Mouse (Mus musculus) embryonic facial prominence, embryonic 14.5 days (tissue): ENCODE data around the gene Rnf144a. TPM values are rescaled to one million over a fixed set of nuclear protein-coding genes. Genes with fewer than 3 reads are reported as not detected.
A peak's percentile ranks its signal among the peaks of the same experiment; 100 is the strongest.

Experiments used
- ATAC-seq: fragments of 200-750 bp; cut with Nextera tagmentation; 2 replicates; pipeline ENCODE4 v1.8.0; 2017; ENCODE audit warnings: low read depth, moderate number of reproducible peaks, moderate TSS enrichment
- DNase-seq: peaks from one replicate; pipeline ENCODE4 v3.0.0-alpha.2; 2015; ENCODE audit warnings: low spot score
- H3K27ac ChIP-seq: fragments of 300-500 bp; sonication (generic); replicated peaks from 2 replicates; pipeline ENCODE4 v1.5.1; 2014; ENCODE audit warnings: low read depth, mild to moderate bottlenecking, low read length, moderate library complexity
- H3K27me3 ChIP-seq: fragments of 300-500 bp; sonication (generic); replicated peaks from 2 replicates; pipeline ENCODE4 v1.6.1; 2014; ENCODE audit warnings: low read length; ENCODE audit not compliant: control insufficient read depth, insufficient read depth
- H3K36me3 ChIP-seq: fragments of 300-500 bp; sonication (generic); 2 replicates; pipeline ENCODE4 v1.6.1; 2014; ENCODE audit warnings: low read length, mixed read lengths; ENCODE audit not compliant: control insufficient read depth, insufficient read depth
- H3K4me1 ChIP-seq: fragments of 300-500 bp; sonication (generic); 2 replicates; pipeline ENCODE4 v1.6.1; 2014; ENCODE audit warnings: antibody characterized with exemption, low read length; ENCODE audit not compliant: control insufficient read depth, insufficient read depth
- H3K4me2 ChIP-seq: fragments of 300-500 bp; sonication (generic); 2 replicates; pipeline ENCODE4 v1.6.1; 2014; ENCODE audit warnings: low read depth, mild to moderate bottlenecking, low read length, moderate library complexity, mixed read lengths
- H3K4me3 ChIP-seq: fragments of 300-500 bp; sonication (generic); 2 replicates; pipeline ENCODE4 v1.5.1; 2014; ENCODE audit warnings: low read depth, mild to moderate bottlenecking, low read length
- H3K9ac ChIP-seq: fragments of 300-500 bp; sonication (generic); 2 replicates; pipeline ENCODE4 v1.6.1; 2014; ENCODE audit warnings: low read depth, mild to moderate bottlenecking, low read length, moderate library complexity, mixed read lengths
- H3K9me3 ChIP-seq: fragments of 300-500 bp; sonication (generic); 2 replicates; pipeline ENCODE4 v1.6.1; 2016; ENCODE audit warnings: low read length; ENCODE audit not compliant: control insufficient read depth
- WGBS: fragments of 180-500 bp; shearing (Covaris S2); extraction: QIAGEN DNeasy Blood & Tissue Kit; methylation state at CpG from one replicate; pipeline ENCODE4 v1.1.7; 2014; 5-methylcytosine and 5-hydroxymethylcytosine counted together
- polyA plus RNA-seq: library from polyadenylated mRNA; unstranded; fragments of >200 nt; fragmentation: Nextera tagmentation; extraction: Ambion mirVana; gene quantifications from 2 replicates; pipeline ENCODE4 v1.2.1, GENCODE M21; 2014

Rnf144a gene
- polyA plus RNA-seq, 1 experiment from 2014 or later: 24.8 TPM

DNA sequence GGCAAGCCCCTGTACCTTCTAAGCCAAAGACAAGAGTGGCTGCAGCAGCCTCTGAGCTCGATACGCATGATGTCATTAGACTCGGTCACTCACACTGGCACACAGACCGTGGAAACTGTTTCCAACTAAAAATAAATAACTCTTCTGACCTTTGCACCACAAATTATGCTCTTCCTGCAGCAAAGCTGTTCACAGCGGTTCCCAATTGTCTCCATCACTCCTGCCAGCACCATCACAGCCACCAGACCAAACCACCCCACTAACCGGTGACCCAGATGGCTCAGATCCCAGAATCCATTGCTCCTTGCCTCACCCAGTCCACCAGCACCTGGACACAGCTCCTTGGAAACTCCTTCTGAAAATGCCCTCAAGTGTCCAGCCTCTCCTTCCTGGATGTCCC lies 27.5 kb downstream of the Rnf144a start:
- Histone ChIP-seq H3K27me3 (no peaks in the 10 kb centered on the region), H3K4me2 (no peak overlapping the region), H3K4me3 (no peak overlapping the region), H3K27ac (no peak overlapping the region), H3K36me3 (peaks cover 56% of the 10 kb centered on the region), H3K9me3 (no peaks in the 10 kb centered on the region), H3K4me1 (peaks cover 13% of the 10 kb centered on the region), H3K9ac (no peak overlapping the region)
- ATAC-seq: no peak
- no peak for DNase-seq
- WGBS: 48% methylated on average over 6 of the region's 6 CpGs

DNA sequence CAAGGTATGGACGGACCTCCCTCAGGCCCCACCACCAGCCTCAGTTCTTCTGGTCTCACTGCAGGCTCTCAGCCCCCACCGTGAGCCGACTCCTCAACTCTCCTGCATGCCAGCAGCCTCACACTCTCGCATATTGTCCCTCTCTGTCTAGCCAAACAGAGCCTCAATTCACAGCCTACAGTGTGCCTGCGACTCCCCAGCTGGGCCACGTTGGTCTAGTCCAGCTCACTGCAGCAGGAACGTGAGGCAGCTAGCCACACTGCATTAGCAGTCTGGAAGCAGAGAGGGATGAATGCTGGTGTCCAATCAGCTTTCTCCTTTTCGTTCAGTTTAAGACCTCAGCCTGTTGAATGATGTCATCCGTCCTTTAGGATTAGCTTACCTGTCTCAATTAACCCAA lies 28.1 kb downstream of the Rnf144a start:
- H3K9me3 ChIP-seq: no peaks in the 10 kb centered on the region
- H3K36me3 ChIP-seq: peaks cover 56% of the 10 kb centered on the region
- no peak overlapping the region for H3K4me2 ChIP-seq
- H3K4me1 ChIP-seq: peaks cover 13% of the 10 kb centered on the region
- H3K27ac ChIP-seq: peak overlapping the region; percentile 74; the same call in 1 of the 2 replicates
- peak; percentile 27; the same call in 1 of the 2 replicates for ATAC-seq
- 57% methylated on average over 9 of the region's 9 CpGs for WGBS
- no peaks in the 10 kb centered on the region for H3K27me3 ChIP-seq
- H3K9ac ChIP-seq: no peak overlapping the region
- no peak overlapping the region for H3K4me3 ChIP-seq
- no peak for DNase-seq

DNA sequence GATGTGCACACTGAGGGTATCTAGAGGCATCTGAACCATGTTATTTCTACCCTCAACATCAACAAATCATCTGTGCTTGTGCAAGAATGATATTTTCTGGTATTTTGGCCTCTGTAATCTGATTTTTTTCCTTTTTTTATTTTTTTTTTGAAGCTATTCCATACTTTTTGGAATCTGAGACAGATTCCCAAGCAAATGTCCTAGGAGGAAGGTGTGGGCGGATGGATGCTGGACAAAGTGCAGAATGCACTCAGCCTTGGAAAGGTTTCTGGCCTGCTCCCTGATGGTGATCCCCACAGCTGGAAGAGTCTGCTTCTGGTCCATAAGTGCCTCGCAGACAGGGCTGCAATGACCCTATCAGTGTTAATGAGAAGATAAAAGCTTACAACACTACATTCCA lies 28.9 kb downstream of the Rnf144a start:
- Histone ChIP-seq H3K27me3 (no peaks in the 10 kb centered on the region), H3K27ac (peak overlapping the region; percentile 74; the same call in 1 of the 2 replicates), H3K36me3 (peaks cover 56% of the 10 kb centered on the region), H3K4me1 (peaks cover 17% of the 10 kb centered on the region), H3K4me3 (no peak overlapping the region), H3K9ac (no peak overlapping the region), H3K9me3 (no peaks in the 10 kb centered on the region), H3K4me2 (no peak overlapping the region)
- ATAC-seq (no peak), DNase-seq (no peak)
- 63% methylated on average over 2 of the region's 2 CpGs for WGBS

DNA sequence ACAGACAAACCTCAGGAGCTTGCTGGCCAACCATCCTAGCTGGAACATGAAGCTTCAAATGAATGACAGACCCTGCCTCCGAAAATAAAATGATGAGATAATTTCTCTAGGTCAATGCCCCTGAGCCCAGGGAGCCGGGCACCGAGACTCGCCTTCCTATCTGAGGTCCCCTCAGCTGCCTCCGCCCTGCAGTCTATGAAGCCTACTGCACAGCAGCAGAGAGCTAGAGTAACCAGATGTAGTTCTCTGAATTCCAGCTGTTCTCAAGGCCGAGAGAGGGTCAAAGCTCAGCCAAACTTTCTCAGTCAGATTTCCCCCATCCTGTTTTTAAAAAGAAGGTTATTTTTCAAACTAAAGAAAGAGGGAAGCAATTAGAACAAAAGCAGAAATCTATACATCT lies 29.3 kb downstream of the Rnf144a start:
- 59% methylated on average over 6 of the region's 6 CpGs for WGBS
- no peak for ATAC-seq
- H3K9ac ChIP-seq: no peak overlapping the region
- no peak overlapping the region for H3K4me3 ChIP-seq
- H3K36me3 ChIP-seq: peaks cover 56% of the 10 kb centered on the region
- H3K9me3 ChIP-seq: no peaks in the 10 kb centered on the region
- peak overlapping the region; percentile 74 for H3K27ac ChIP-seq
- no peak overlapping the region for H3K4me2 ChIP-seq
- H3K4me1 ChIP-seq: peaks cover 20% of the 10 kb centered on the region
- no peak for DNase-seq
- no peaks in the 10 kb centered on the region for H3K27me3 ChIP-seq

DNA sequence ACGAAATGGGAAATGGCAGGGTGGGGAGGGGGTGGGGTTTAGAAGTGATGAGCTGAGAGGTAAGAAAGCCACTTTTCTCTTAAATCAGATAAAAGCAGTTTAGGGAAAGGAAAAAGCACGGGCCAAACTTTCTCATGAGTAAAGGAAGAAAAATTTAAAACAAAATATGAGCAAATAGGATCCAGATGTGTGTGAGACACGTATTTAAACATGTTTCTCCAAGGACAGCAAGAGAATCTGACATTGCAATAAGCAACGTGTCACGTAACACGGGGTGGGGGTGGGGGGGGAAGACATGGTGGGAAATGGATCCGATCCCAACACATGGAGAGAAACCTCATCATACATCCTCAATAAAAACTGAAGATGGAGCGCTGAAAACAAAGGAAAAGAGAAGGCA lies 33.3 kb downstream of the Rnf144a start:
- DNase-seq: peak; percentile 92

DNA sequence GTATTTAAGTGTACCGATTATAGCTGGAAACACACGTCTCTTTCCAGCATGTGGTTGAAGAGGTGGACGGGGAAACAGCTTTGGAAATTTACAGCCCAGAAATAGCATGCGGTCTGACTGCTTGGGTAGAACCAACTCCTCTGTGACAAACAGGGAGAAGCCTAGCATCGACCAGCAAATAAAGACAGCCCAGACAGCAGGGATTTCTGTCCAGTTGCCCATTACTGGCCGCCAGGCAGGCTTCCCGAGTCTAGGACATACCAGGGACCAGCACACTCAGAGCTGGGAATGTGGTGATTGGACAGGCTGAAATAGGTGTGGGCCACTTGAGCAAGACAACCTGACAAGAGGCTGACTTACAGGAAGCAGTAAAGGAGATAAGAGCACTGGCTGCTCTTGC lies 35.3 kb downstream of the Rnf144a start:
- Histone ChIP-seq H3K4me1 (peaks cover 9% of the 10 kb centered on the region; the same call in 1 of the 2 replicates), H3K9me3 (no peaks in the 10 kb centered on the region), H3K4me3 (no peak overlapping the region), H3K27me3 (no peaks in the 10 kb centered on the region), H3K4me2 (no peak overlapping the region), H3K9ac (no peak overlapping the region), H3K27ac (no peak overlapping the region), H3K36me3 (peaks cover 36% of the 10 kb centered on the region)
- WGBS: 87% methylated on average over 7 of the region's 7 CpGs
- no peak for ATAC-seq
- DNase-seq: no peak

More for the DNA sequence above, 33.3 kb downstream of the Rnf144a start:
- H3K4me2 ChIP-seq: no peak overlapping the region
- no peaks in the 10 kb centered on the region for H3K27me3 ChIP-seq
- no peaks in the 10 kb centered on the region for H3K9me3 ChIP-seq
- peaks cover 45% of the 10 kb centered on the region for H3K36me3 ChIP-seq
- no peak overlapping the region for H3K4me3 ChIP-seq
- 32% methylated on average over 8 of the region's 8 CpGs for WGBS
- no peak overlapping the region for H3K9ac ChIP-seq
- peaks cover 15% of the 10 kb centered on the region for H3K4me1 ChIP-seq
- peak overlapping the region; percentile 70 for H3K27ac ChIP-seq
- ATAC-seq: peak; percentile 43; the same call in 1 of the 2 replicates

DNA sequence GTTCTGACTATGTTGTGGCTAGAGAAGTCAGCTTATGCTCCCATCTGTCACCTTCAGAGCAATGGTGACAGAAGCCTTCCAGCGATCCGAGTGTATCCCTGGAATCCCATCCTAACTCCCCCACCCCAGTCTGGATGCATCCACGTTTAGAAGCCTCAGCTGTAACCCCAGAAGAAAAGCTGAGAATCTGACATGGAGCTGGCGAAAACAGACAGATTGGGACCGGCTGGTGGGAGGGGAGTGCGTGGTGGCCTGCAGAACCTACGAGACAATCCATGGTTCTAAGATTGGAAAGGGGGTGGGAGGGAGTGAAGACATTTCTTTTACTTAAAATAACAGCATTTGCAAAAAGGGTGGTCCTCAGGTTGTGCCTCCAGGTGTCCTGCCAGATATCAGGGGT lies 37.4 kb downstream of the Rnf144a start:
- DNase-seq (no peak), ATAC-seq (no peak)
- H3K9me3 ChIP-seq: no peaks in the 10 kb centered on the region
- H3K9ac ChIP-seq: no peak overlapping the region
- peaks cover 18% of the 10 kb centered on the region; the same call in 1 of the 2 replicates for H3K36me3 ChIP-seq
- H3K4me3 ChIP-seq: no peak overlapping the region
- H3K27me3 ChIP-seq: no peaks in the 10 kb centered on the region
- H3K27ac ChIP-seq: no peak overlapping the region
- 88% methylated on average over 7 of the region's 7 CpGs for WGBS
- peaks cover 9% of the 10 kb centered on the region; the same call in 1 of the 2 replicates for H3K4me1 ChIP-seq
- no peak overlapping the region for H3K4me2 ChIP-seq

DNA sequence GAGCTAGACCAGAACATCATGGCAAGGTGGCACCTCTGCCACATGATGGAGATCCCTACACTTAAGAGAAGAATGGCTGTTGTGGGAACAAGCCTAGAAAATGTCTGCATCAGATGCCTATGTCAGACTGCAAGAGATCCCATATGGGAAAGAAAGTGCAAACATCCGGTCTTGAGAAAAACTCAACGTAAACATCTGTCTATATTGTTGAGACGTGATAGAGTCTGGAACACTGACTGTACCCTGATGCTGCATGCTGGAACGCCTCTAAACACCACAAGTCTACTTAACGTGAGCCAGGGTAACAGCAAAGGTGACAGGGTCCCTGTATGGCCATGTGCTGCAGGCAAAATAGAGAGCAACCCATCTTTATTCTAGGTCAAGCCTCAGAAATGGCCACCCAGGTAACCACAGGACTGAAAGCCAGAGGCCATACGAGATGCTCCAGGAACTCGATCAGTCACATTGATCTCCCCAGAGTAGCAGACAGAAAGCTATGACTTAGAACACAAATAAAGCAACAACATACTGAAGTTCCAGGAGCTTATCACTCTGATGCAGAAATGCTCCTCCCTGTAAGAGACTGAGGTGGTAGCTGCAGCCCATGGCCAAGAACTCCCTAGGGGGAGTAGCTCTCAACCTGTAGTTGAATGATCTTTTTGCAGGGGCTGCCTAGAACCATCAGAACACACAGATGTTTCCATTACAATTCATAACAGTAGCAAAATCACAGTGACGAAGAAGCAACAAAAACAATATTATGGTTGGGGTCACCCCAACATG lies 38.3 kb downstream of the Rnf144a start:
- Histone ChIP-seq H3K27me3 (no peaks in the 10 kb centered on the region), H3K4me1 (peaks cover 9% of the 10 kb centered on the region; the same call in 1 of the 2 replicates), H3K36me3 (0 out of 2 replicates have a peak, but pooled peaks cover 17% of the 10 kb centered on the region), H3K27ac (no peak overlapping the region), H3K4me3 (no peak overlapping the region), H3K4me2 (no peak overlapping the region), H3K9ac (no peak overlapping the region), H3K9me3 (no peaks in the 10 kb centered on the region)
- ATAC-seq: no peak
- no peak for DNase-seq
- WGBS: 82% methylated on average over 8 of the region's 8 CpGs

DNA sequence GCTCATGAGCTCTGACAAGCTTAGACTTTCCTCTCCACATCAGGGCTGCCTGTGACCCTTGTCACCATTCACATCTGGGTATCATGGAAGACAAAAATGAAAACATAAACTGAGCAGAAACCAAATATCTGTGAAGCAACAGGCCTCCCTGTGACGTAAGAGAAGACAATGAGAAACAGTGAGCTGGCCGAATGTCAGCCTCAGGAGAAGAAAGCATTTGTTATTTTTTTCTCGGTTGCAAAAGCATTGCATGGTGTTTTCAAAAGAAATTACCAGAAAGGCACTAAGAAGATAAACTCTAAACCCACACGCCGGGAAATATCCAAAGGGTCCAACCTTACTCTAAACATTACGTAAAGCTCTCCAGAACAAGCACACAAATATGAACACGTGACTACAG lies 41.3 kb downstream of the Rnf144a start:
- no peak overlapping the region for H3K4me3 ChIP-seq
- H3K9ac ChIP-seq: no peak overlapping the region
- WGBS: 69% methylated on average over 7 of the region's 7 CpGs
- H3K27ac ChIP-seq: 0 out of 2 replicates have a peak overlapping the region, but pooled peaks have one; percentile 33
- no peak overlapping the region for H3K4me2 ChIP-seq
- H3K4me1 ChIP-seq: no peaks in the 10 kb centered on the region
- DNase-seq (no peak), ATAC-seq (no peak)
- H3K27me3 ChIP-seq: no peaks in the 10 kb centered on the region
- H3K9me3 ChIP-seq: no peaks in the 10 kb centered on the region
- H3K36me3 ChIP-seq: 0 out of 2 replicates have a peak, but pooled peaks cover 12% of the 10 kb centered on the region
